Mouse (Mus musculus) frontal cortex, postnatal 14 days (tissue): ENCODE data around the gene Nlrc4.
"Not testable (repeated sequence)": the region's sequence is repeated elsewhere in the genome, so short reads cannot be mapped to it uniquely, and the experiment has no call there.

Source experiments
- DNase-seq, 2 experiments: peaks; one replicate each; pipeline ENCODE4 v3.0.0; 2022; ENCODE audit warnings: low spot score in 2 of 2

The Nlrc4 gene

DNA sequence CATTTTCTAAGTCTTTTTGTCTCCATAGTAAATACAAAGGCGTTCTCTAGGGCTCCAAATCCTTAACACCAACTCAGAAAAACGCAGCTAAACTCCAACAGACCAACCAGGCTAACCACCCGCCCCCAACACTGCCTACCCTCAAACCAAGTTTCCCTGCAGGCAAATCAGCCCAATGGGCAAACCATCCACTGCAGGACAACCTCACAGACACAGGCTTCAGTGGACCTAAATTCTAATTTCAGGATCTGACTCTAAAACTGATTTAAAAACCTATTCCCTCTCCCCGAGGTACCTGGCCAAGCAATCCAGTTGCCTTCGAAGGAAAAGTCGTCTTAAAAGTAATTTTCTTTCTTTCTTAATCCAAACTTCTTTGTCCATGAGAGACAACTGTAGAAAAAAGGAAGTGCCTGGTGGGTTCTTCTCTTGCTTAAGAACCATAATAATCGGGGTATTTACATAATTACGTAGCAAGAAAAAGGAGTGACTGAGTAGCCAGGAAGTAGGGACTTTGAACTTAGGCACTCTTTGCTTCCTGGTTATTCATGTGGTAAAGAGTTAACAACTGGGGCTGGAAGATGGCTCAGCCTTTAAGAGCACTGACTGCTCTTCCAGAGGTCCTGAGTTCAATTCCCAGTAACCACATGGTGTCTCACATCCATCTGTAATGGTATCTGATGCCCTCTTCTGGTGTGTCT lies at the start of gene Nlrc4:
Gene Nlrc4, minus strand, starts transcription at position 432 of the 698 bp plus-strand sequence.
- no peak for DNase-seq

DNA sequence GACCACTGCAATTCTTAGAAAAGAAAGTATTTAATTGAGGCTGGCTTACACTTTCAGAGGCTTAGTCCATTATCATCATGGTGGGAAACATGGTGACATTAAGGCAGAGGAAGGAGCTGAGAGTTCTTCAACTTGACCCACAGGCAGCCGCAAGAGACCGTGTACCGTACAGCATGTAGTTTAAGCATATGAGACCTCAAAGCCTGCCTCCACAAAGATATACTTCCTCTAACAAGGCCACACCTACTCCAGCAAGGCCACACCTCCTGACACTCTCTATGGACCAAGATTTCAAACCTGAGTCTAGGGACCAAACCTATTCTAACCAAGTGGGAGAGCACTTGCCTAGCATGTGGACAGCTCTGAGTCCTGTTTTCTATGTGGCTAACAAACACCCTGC lies 49.7 kb upstream of the Nlrc4 start:
- no peak for DNase-seq

GRCm38 (mm10) chr17:74507934-74508333 lies 49.0 kb upstream of the Nlrc4 start:
- no peak for DNase-seq

GRCm38 (mm10) chr17:74501085-74501484 lies 42.1 kb upstream of the Nlrc4 start:
- DNase-seq, result no peak

GRCm38 (mm10) chr17:74500204-74500603 lies 41.3 kb upstream of the Nlrc4 start:
- no peak for DNase-seq

DNA sequence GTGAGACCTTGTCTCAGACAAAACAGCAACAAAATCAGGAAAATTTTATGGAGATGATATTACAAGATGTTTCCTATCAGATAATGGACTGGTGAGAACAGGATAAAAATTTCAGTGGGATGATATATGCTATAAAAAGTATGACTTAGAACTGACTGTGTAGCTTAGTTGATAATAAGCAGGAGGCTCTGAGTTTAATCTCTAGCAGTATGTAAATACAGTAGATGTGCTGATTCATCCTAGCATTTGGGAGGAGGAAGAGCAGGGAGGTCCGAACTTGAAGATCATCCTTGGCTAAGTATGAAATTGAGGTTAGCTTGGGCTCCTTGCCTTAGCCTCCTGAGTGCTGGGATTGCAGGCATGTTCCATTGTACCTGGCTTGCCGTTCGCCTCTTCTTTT lies 32.6 kb upstream of the Nlrc4 start:
- DNase-seq, result no peak

- no peak for DNase-seq
These were observed 30.9 kb upstream of the Nlrc4 start for GRCm38 (mm10) chr17:74489901-74490220.

DNA sequence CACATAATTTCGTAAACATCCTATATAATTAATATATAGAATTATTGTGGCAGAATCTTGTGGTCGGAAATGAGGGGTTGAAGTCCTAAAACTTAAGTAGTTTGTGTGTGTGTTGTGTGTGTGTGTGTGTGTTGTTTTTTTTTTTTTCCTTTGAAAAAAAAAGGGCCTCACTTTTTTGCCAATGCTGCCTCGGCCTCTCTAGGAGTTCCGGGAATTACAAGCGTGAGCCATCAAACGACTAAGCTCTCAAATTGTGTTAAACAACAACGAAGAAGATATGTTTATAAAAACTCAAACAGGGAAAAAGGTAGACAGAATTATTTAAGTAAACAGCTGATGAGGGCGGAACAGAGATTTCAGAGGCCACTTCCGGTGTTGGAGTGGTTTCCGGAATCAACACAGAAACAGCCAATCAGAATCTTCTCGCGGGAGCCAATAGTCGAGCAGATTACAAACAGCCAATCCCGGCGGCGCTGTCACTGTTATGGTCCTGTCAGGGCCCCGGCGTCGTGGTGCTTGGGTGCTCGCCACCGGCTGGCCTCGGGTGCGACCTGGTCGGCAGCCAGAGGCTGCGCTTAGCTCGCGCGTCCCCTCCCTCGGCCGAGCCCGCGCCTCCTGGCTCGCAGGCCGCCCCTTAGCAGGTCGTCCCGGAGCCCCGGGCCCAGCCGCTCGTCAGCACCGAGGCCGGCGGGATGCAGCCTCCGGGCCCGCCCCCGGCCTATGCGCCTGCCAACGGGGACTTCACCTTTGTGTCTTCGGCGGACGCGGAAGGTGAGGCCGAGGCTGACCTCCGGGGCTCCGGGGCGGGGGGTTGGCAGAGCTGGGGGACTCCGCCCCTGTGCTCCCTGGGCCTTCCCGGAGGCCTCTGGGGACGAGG lies 30.3 kb upstream of the Nlrc4 start, which contains the start of gene Yipf4:
Gene Yipf4, plus strand, starts transcription at position 470 of the 877 bp plus-strand sequence.
- peak; percentile 93 to 95 for DNase-seq

DNA sequence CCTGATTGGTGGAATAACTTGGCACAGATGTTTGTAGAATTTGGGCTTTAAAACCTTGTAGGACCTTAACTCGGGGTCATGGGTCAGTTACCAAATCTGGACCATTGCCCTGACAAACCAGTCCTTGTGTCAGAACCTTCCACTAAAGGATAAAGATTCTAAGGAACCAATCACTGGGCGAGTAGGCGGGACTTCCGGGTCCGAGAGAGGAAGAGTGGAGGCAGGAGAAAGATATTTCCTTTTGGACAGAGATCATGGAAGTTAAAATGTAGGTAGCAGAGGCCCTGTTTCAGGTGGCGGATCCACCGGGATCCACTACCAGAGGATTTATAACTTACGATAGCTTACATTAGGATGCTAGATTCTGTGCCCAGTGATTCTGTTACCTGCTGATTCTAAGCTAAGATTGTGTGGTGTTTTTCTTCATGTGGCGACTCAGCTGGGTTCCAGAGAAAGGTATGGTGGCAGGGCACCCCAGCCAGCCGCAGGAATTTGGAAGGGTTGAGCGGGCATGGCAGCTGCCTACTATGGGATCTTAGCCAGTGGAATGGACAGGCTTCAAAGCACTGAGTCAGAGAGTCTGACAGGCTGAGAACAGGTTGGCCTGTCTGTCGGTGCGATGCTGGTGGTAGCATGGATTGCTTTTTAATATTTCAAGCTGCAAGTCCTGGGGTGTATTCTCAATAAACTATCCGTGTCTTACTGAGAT lies 21.6 kb upstream of the Nlrc4 start:
- no peak for DNase-seq

- not testable (repeated sequence) for DNase-seq
These were observed 11.2 kb upstream of the Nlrc4 start for GRCm38 (mm10) chr17:74470133-74470532.

DNA sequence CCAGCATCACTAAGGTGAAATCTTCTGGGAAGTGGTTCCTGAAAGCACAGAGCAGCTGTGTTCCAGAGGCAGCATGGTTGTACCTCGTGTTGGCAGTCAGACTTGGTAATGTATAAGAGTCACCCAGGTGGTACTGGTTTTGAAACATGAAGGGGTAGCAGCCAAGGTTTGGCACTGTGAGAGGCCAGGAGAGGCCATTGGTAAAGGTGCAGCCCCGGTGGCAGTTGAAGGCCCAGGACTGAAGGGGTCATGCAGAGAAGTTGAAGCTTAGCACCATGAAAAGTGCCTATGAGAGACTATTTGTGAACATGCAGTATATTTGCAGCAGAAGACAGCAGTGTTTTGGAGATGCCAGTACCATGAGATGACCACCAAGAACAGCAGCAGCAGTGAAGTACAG lies 9.0 kb upstream of the Nlrc4 start:
- not testable (repeated sequence) for DNase-seq

DNA sequence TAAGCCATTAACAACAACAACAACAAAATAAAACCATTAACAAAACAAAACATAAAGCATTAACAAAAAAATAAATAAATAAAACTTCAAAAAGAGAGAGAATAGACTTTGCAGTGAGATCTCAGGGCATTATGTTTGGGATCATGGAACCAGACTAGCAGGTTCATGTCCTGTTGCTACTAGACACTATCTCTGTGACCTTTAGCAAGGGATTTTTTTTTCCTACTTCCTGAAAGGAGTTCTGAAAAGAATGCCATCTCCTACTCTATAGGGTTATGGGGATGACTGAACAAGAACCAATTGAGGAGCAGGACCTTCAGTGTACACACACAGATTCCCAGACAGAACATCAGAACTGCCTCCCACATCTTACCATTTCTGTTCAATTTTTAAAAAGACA lies 4.6 kb upstream of the Nlrc4 start:
- no peak for DNase-seq

DNA sequence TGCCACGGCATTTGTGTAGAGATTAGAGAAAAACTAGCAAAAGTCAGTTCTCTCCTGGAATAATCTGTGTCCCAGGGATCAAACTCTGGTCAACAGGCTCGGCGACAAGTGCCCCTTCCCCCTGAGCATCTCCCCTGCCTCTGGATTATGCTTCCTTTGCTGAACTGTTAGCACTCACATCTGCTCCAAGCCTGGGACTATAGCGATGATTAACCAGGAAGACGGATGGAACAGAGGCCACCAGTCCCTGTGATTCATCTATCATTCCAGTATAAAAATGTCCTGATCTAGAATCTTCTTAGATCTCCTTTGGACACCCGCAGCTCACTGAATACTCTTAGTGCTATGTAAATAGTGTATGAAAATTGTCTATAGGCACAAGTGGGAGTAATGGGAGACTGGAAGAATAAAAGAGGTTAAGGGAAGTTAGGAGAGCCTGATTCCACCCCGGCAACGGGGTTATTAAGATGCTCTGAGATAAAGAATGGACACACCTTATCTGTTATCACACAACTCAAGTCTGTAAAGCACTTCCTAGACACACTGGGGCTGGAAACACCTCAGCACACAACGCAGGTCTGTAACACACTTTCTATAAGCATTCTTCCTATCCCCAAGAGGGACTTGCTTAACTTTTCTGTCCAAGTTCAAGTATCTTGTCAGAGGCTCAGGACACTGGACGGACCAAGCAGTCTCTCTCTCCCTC lies 817 bp downstream of the Nlrc4 start:
- DNase-seq, result no peak

- DNase-seq, result no peak
These were observed 2.1 kb downstream of the Nlrc4 start for GRCm38 (mm10) chr17:74456825-74457224.

DNA sequence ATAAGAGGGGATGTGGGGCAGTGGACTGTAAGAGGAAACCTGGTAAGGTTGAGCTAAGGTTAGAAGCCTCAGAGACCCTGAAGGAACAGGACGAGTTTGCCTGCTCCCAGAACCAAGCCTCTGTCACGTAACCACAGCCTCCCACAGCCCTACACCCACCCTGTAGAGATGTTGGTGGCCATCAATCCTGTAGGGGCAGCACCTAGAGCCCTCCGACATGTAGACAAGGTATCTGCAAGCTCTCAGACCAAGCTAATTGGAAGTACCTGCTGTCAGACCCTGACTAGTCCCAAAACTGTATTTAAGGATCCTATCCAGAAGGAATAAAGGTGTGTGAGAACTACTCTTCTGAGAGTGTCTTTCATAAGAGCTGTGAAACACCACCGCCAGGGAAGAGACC lies 3.5 kb downstream of the Nlrc4 start:
- no peak for DNase-seq

GRCm38 (mm10) chr17:74454660-74455059 lies 4.3 kb downstream of the Nlrc4 start:
- DNase-seq, result no peak

GRCm38 (mm10) chr17:74453928-74454327 lies 5.0 kb downstream of the Nlrc4 start:
- DNase-seq, result no peak

- no peak for DNase-seq
These were observed 9.2 kb downstream of the Nlrc4 start for GRCm38 (mm10) chr17:74449776-74450175.

- no peak for DNase-seq
These were observed 18.5 kb downstream of the Nlrc4 start for GRCm38 (mm10) chr17:74440486-74440885.

- DNase-seq, result no peak
These were observed 21.2 kb downstream of the Nlrc4 start for GRCm38 (mm10) chr17:74437762-74438161.

- DNase-seq, result no peak
These were observed 26.3 kb downstream of the Nlrc4 start for GRCm38 (mm10) chr17:74432631-74433030.

GRCm38 (mm10) chr17:74431481-74431880 lies 27.5 kb downstream of the Nlrc4 start:
- DNase-seq, result no peak
